Mouse (Mus musculus): ENCODE results near the gene Ppfia4. TPM values are rescaled to one million over a fixed set of nuclear protein-coding genes. Genes with fewer than 3 reads are reported as not detected.

Ppfia4 gene
- polyA plus RNA-seq, 1 experiment from 2014 or later = 8.5 TPM

GRCm38 (mm10) chr1:134290300-134290699, 42.4 kb downstream of the Ppfia4 start:
- Histone ChIP-seq H3K4me3 (no peak overlapping the region), H3K27ac (peak overlapping the region; percentile 25; the same call in 1 of the 2 replicates)
- 90% methylated on average over 13 of the region's 13 CpGs for WGBS

DNA sequence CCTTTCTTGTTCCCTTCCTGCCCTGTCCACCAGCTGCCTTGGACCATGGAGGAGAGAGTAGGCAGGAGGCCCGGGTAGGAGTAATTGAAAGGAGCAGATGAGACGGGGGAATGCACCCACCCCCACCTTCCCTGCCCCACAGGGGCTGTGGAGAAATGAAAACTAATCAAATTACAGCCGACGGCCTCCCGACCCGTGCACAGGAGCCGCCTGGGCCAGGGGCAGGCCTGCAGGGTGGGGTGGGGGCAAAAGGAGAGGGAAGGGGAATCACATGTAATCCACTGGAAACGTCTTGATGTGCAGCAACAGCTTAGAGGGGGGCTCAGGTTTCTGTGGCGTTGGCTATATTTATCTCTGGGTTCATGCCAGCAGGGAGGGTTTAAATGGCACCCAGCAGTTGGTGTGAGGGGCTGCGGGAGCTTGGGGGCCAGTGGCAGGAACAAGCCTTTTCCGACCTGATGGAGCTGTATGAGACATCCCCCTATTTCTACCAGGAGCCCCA, 43.1 kb downstream of the Ppfia4 start, which contains the start of gene Myog:
TSS of gene Myog (plus strand) at position 392 of the 502 bp plus-strand sequence.
- no peak for DNase-seq (ENCODE audit: low spot score)
- 51% methylated on average over 11 of the region's 11 CpGs for WGBS
- Histone ChIP-seq H3K4me3 (no peak within 1 kb of the TSS), H3K9me3 (no peaks in the 10 kb centered on the region), H3K27ac (peak within 1 kb of the TSS; percentile 67), H3K4me1 (peaks cover 35% of the 10 kb centered on the region), H3K36me3 (no peaks in the 10 kb centered on the region), H3K27me3 (ENCODE audit: insufficient read depth, poor library complexity, severe bottlenecking) (0 out of 2 replicates have a peak, but pooled peaks cover 8% of the 10 kb centered on the region)

More at GRCm38 (mm10) chr1:134290300-134290699, 42.4 kb downstream of the Ppfia4 start:
- H3K27me3 ChIP-seq (ENCODE audit: insufficient read depth, poor library complexity, severe bottlenecking) = 0 out of 2 replicates have a peak, but pooled peaks cover 8% of the 10 kb centered on the region
- H3K36me3 ChIP-seq = no peaks in the 10 kb centered on the region
- DNase-seq (ENCODE audit: low spot score) = no peak
- H3K4me1 ChIP-seq = peaks cover 34% of the 10 kb centered on the region
- no peaks in the 10 kb centered on the region for H3K9me3 ChIP-seq

- Histone ChIP-seq H3K27ac (no peak overlapping the region), H3K27me3 (ENCODE audit: insufficient read depth, poor library complexity, severe bottlenecking) (0 out of 2 replicates have a peak, but pooled peaks cover 8% of the 10 kb centered on the region), H3K4me3 (no peak overlapping the region), H3K9me3 (no peaks in the 10 kb centered on the region), H3K4me1 (peaks cover 37% of the 10 kb centered on the region), H3K36me3 (no peaks in the 10 kb centered on the region)
- DNase-seq (ENCODE audit: low spot score) = no peak
- WGBS = 49% methylated on average over 3 of the region's 3 CpGs
These were observed 44.5 kb downstream of the Ppfia4 start for GRCm38 (mm10) chr1:134288239-134288638.

DNA sequence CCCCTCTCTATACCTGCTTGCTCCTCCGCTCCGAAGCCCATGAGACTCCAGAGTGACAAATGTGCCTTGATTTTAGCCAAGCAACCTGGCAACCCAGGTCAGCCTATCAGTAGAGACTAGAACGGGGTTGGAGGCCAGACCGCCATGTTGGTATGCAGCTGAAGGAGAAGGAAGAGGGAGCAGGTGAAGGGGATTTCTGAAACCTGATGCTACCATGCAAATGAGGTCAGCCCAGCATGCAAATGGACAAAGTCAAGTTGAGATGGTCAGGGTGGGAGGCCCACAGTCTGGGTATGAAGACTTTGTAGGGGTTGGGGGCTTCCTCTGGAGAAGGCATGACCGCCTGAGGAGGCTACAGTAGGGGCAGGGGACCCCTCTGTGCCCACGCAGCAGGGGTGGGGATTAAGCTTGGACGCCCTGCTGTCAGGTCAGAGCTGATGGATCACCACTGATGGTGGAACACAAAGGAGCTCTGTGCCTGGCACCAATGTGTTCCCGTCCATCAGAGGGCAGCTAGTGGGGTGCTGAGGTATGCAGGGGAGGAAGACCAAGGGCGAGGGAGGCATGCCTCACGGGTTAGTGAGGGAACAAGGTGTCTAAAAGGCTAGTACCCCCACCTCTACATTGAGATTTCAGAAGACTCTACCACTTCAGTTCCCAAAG, 47.1 kb downstream of the Ppfia4 start:
- 50% methylated on average over 10 of the region's 10 CpGs for WGBS
- Histone ChIP-seq H3K27me3 (ENCODE audit: insufficient read depth, poor library complexity, severe bottlenecking) (0 out of 2 replicates have a peak, but pooled peaks cover 8% of the 10 kb centered on the region), H3K36me3 (no peaks in the 10 kb centered on the region), H3K4me1 (peaks cover 41% of the 10 kb centered on the region), H3K4me3 (no peak overlapping the region), H3K9me3 (no peaks in the 10 kb centered on the region), H3K27ac (peak overlapping the region; percentile 47; the same call in 1 of the 2 replicates)
- DNase-seq (ENCODE audit: low spot score) = no peak

GRCm38 (mm10) chr1:134283108-134283507, 49.6 kb downstream of the Ppfia4 start:
- WGBS = 53% methylated on average over 1 of the region's 1 CpGs
- Histone ChIP-seq H3K4me1 (peaks cover 23% of the 10 kb centered on the region), H3K36me3 (no peaks in the 10 kb centered on the region), H3K4me3 (no peak overlapping the region), H3K27me3 (ENCODE audit: insufficient read depth, poor library complexity, severe bottlenecking) (0 out of 2 replicates have a peak, but pooled peaks cover 4% of the 10 kb centered on the region), H3K9me3 (no peaks in the 10 kb centered on the region), H3K27ac (no peak overlapping the region)
- no peak for DNase-seq (ENCODE audit: low spot score)

DNA sequence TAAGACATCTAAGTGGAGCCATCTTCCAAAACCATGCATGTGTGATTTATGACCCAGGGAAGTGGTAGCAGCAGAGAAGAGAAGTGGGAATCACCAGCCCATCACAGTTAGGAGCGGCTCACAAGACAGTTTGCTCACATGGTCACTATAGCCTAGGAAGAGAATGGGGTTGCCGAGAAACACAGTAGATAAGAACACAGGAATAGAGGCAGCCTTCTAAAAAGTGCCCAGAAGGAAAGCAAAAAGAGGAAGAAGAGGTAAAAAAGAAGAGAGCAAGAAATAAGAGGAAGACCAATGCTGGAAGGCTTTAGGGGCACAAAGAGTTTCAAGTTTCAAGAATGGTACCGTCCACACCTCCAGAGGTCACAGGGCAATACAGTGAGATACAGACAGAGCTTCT, 50.4 kb downstream of the Ppfia4 start:
- Histone ChIP-seq H3K4me3 (no peak overlapping the region), H3K4me1 (peaks cover 25% of the 10 kb centered on the region), H3K9me3 (no peaks in the 10 kb centered on the region), H3K36me3 (no peaks in the 10 kb centered on the region), H3K27ac (no peak overlapping the region), H3K27me3 (ENCODE audit: insufficient read depth, poor library complexity, severe bottlenecking) (no peaks in the 10 kb centered on the region)
- WGBS = 49% methylated on average over 3 of the region's 3 CpGs
- no peak for DNase-seq (ENCODE audit: low spot score)

DNA sequence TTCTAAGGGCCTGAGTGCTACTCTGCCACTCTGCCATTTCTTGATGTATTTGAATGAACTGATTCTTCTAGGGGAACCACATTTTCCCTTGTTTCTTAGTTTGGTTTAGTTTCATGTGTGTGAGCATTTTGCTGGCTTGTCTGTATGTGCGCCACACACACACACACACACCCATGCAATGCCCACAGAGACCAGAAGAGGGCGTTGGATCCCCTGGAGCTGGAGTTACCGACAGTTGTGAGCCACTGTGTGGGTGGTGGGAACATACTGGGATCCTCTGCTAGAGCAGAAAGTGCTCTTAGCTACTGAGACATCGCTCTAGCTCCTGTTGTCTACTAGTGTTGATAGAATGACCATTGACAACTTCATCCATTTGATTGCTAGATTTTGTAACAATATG, 51.2 kb downstream of the Ppfia4 start:
- Histone ChIP-seq H3K4me1 (peaks cover 33% of the 10 kb centered on the region), H3K27me3 (ENCODE audit: insufficient read depth, poor library complexity, severe bottlenecking) (no peaks in the 10 kb centered on the region), H3K4me3 (no peak overlapping the region), H3K9me3 (no peaks in the 10 kb centered on the region), H3K27ac (no peak overlapping the region), H3K36me3 (no peaks in the 10 kb centered on the region)
- WGBS = 69% methylated on average over 4 of the region's 4 CpGs
- DNase-seq (ENCODE audit: low spot score) = no peak

DNA sequence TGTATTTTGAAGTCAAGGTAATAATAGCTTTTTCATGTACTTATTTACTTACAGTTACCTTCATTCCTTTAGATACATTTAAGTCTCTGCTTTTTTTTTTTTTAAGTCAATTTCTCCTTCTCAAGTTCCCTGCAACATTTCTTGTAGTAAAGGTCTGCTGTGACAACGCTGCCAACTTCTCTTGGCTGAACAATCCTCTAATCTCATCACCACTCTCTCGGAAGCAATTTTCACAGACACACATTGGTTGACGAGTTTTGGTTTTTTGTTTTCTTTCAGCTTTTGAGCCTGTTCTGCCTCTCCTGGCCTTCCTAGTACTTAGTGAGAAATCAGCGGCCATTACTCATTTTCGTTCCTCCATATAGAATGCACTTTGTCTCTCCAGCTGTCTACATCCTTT, 52.6 kb downstream of the Ppfia4 start:
- Histone ChIP-seq H3K4me1 (peaks cover 38% of the 10 kb centered on the region), H3K27ac (no peak overlapping the region), H3K4me3 (no peak overlapping the region), H3K36me3 (no peaks in the 10 kb centered on the region), H3K27me3 (ENCODE audit: insufficient read depth, poor library complexity, severe bottlenecking) (no peaks in the 10 kb centered on the region), H3K9me3 (no peaks in the 10 kb centered on the region)
- 85% methylated on average over 5 of the region's 5 CpGs for WGBS
- no peak for DNase-seq (ENCODE audit: low spot score)

DNA sequence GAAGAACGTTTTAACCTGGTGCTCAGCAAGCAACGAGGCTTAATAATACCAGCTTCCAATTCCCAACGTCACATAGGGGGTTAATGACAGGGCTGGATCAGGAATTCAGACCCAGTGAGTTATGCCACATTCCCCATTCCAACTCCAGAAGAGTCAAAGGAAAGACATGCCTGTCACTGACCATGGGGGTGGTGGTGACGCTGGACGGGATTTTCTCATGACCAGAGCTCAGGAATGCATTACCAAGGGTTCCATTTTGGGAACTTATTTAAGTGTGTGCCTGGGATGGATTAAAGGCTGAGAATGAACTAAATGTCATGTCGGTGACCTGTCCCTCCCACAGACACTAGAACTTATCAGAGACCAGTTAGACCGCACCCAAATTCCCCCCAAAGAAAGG, 55.9 kb downstream of the Ppfia4 start:
- H3K27ac ChIP-seq = peak overlapping the region; percentile 60; the same call in 1 of the 2 replicates
- H3K27me3 ChIP-seq (ENCODE audit: insufficient read depth, poor library complexity, severe bottlenecking) = no peaks in the 10 kb centered on the region
- H3K4me1 ChIP-seq = peaks cover 37% of the 10 kb centered on the region
- no peak overlapping the region for H3K4me3 ChIP-seq
- H3K36me3 ChIP-seq = no peaks in the 10 kb centered on the region
- DNase-seq (ENCODE audit: low spot score) = peak; percentile 81
- 54% methylated on average over 7 of the region's 7 CpGs for WGBS
- no peaks in the 10 kb centered on the region for H3K9me3 ChIP-seq

DNA sequence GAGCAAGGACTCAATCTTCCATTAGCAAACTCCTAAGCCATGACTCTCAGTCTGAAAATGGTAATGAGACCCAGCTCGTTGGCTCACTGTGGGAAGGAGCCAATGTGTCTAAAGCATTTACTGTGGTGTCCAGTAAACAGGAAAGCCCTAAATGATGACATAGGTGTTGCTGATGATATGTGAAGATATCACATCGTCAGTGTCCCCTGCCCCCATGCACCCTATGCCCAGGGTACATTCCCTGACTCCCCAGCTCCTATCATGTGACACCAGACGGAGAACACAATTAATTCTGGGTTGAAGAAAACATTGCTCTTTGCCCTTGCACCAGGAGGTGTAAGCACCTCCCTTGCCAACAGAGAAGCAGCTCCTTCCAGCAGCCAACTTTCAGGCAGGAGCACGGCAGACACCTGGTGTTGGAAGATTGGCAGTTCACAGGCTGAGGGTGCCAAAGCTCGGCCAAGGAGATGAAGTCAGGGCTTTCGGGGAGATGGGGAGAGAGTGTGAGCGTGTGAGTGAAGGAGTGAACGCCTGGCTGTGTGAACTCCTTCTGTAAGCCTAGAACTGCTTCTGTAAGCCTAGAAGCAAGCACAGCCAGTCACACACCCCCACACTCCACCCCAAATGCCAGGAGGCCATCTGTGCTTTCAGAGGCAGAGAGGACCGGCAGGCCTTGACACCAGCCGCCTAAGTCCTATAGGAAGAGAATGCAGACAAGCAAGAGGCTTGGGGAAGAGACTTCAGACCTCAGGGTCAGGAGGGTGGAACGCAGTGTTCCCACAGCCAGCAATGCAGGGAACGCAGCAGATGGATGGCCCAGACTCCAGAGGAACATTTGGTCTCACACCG, 56.9 kb downstream of the Ppfia4 start:
- DNase-seq (ENCODE audit: low spot score) = no peak
- H3K4me3 ChIP-seq = no peak overlapping the region
- no peaks in the 10 kb centered on the region for H3K9me3 ChIP-seq
- H3K27ac ChIP-seq = peak overlapping the region; percentile 60; the same call in 1 of the 2 replicates
- WGBS = 65% methylated on average over 13 of the region's 13 CpGs
- H3K27me3 ChIP-seq (ENCODE audit: insufficient read depth, poor library complexity, severe bottlenecking) = no peaks in the 10 kb centered on the region
- H3K36me3 ChIP-seq = no peaks in the 10 kb centered on the region
- peaks cover 37% of the 10 kb centered on the region for H3K4me1 ChIP-seq

DNA sequence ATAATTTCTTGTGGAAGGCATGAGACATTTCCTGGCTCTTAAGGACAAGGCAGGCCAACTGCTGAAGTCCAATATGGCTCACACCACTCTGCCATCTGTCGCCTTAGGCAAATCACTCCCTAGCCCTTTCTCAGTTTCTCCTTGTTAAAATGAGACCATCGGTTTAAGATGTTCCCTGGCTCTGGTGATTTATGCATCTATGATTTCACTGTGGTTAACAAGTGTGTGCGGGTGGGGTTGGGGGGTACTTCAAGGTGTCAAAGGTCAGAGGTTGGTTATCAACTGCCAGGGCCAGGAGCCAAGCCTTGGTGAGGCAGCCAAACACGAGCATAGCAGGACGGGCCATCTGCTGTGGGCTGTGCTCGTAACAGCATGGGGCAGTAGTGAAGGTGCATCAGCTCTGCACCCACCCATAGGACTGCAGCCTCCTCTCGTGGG, 58.2 kb downstream of the Ppfia4 start:
- Histone ChIP-seq H3K27me3 (ENCODE audit: insufficient read depth, poor library complexity, severe bottlenecking) (no peaks in the 10 kb centered on the region), H3K27ac (no peak overlapping the region), H3K9me3 (no peaks in the 10 kb centered on the region), H3K4me1 (peaks cover 37% of the 10 kb centered on the region), H3K36me3 (no peaks in the 10 kb centered on the region), H3K4me3 (no peak overlapping the region)
- DNase-seq (ENCODE audit: low spot score) = no peak
- WGBS = 77% methylated on average over 7 of the region's 7 CpGs

DNA sequence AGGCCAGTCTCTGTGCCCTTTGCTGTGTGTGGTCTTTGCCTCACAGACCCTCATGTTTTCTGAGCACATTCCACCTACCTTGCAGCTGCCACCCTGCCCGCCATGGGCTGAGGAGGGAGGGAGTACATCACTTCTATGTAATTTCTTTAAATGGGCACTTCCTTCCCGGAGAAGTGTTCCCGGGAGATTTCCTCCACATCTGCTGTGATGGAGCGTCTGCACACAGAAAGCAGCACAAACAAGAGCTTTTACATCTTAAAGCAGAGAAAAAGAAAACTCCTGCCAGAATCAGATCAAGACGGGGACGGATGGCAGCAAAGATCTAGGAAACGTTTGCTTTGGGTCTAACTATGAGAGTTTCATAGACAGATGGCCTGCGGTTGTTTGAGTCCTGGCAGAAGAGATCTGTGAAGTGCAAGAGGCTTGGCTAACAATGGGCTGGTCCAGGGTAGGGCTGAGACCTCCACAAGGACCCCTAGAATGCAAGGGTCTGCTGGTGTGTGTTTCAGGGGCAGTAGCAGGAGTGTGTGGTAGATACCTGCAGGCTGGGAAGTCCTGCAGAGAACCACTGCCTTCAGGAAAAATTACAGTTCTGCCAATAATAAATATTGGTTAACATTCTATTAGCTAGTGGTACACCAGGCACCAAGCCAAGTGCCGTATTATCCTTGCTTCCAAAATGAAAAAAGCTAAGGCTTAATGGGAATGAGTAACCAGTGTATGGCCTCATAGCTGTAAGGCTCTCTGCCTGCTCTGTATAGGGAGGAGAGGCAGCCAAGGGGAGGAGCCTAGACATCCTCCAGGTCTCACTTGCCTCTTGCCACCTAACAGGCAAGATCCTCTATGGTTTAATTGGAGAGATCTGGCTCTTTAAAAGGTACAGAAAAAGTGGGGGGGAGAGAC, 59.0 kb downstream of the Ppfia4 start:
- Histone ChIP-seq H3K4me1 (peaks cover 37% of the 10 kb centered on the region), H3K4me3 (no peak overlapping the region), H3K27ac (no peak overlapping the region), H3K27me3 (ENCODE audit: insufficient read depth, poor library complexity, severe bottlenecking) (no peaks in the 10 kb centered on the region), H3K9me3 (no peaks in the 10 kb centered on the region), H3K36me3 (no peaks in the 10 kb centered on the region)
- 62% methylated on average over 9 of the region's 9 CpGs for WGBS
- no peak for DNase-seq (ENCODE audit: low spot score)

All from heart, embryonic 10.5 days (tissue).